Mouse (Mus musculus) A20 (cell line): ENCODE results near the gene Gipr.

ENCODE experiments used
- DNase-seq: peaks from one replicate; pipeline ENCODE4 v3.0.0-alpha.2; 2011; ENCODE audit warnings: low read depth, low spot score

Gipr gene

GRCm38 (mm10) chr7:19148875-19149541 lies 16.9 kb downstream of the Gipr start, which contains the start of gene Qpctl:
Gene Qpctl, minus strand, starts transcription at chr7:19149291.
- peak; percentile 100 for DNase-seq

- no peak for DNase-seq
Observed at GRCm38 (mm10) chr7:19148180-19148874, 17.6 kb downstream of the Gipr start.

- no peak for DNase-seq
Observed at GRCm38 (mm10) chr7:19147497-19148045, 18.4 kb downstream of the Gipr start.

GRCm38 (mm10) chr7:19146793-19147192 lies 19.1 kb downstream of the Gipr start:
- no peak for DNase-seq

GRCm38 (mm10) chr7:19137380-19137779 lies 28.5 kb downstream of the Gipr start:
- peak; percentile 70 for DNase-seq

GRCm38 (mm10) chr7:19136673-19137334 lies 29.1 kb downstream of the Gipr start:
- DNase-seq, result no peak

GRCm38 (mm10) chr7:19136168-19136567 lies 29.8 kb downstream of the Gipr start:
- no peak for DNase-seq

GRCm38 (mm10) chr7:19131324-19131848 lies 34.5 kb downstream of the Gipr start:
- peak; percentile 95 for DNase-seq

- peak; percentile 44 for DNase-seq
Observed at GRCm38 (mm10) chr7:19130657-19131056, 35.3 kb downstream of the Gipr start.

- DNase-seq, result no peak
Observed at GRCm38 (mm10) chr7:19129396-19129795, 36.5 kb downstream of the Gipr start.

- DNase-seq, result no peak
Observed at GRCm38 (mm10) chr7:19127744-19128143, 38.2 kb downstream of the Gipr start.

GRCm38 (mm10) chr7:19124713-19125112 lies 41.2 kb downstream of the Gipr start:
- no peak for DNase-seq

GRCm38 (mm10) chr7:19121686-19122085 lies 44.2 kb downstream of the Gipr start:
- DNase-seq, result no peak

- DNase-seq, result peak; percentile 96
Observed at GRCm38 (mm10) chr7:19119631-19120429, 46.1 kb downstream of the Gipr start, which contains the start of gene Fbxo46. Gene Fbxo46, plus strand, starts transcription at chr7:19119859.

- DNase-seq, result no peak
Observed at GRCm38 (mm10) chr7:19119083-19119482, 46.8 kb downstream of the Gipr start.

- DNase-seq, result no peak
Observed at GRCm38 (mm10) chr7:19118028-19118771, 47.7 kb downstream of the Gipr start, which contains the start of gene Gm4969. Gene Gm4969, minus strand, starts transcription at chr7:19118368.

- no peak for DNase-seq
Observed at GRCm38 (mm10) chr7:19109565-19109964, 56.4 kb downstream of the Gipr start.

GRCm38 (mm10) chr7:19107436-19107835 lies 58.5 kb downstream of the Gipr start:
- no peak for DNase-seq
